Mouse (Mus musculus) spleen, adult 2 months (tissue): ENCODE measurements at regions not wholly inside any gene's neighbourhood (a gene's known extent, or its start where the extent isn't known, plus 50 kb on each side); places are given as distances from the start of the nearest gene placed in this dataset.

Experiments used
- CTCF ChIP-seq: fragments of 200-500 bp; IDR thresholded peaks from 2 replicates; pipeline ENCODE4 v1.5.1; 2011; ENCODE audit warnings: mild to moderate bottlenecking, inconsistent platforms; ENCODE audit not compliant: insufficient read depth, insufficient read length, insufficient replicate concordance; ENCODE audit errors: extremely low read depth
- POLR2A ChIP-seq: fragments of 200-500 bp; IDR thresholded peaks from 2 replicates; pipeline ENCODE4 v1.6.1; 2011; ENCODE audit warnings: low read depth, low read length, inconsistent platforms

GRCm38 (mm10) chr7:73261750-73262149 lies 113.6 kb upstream of the Rgma start:
- no peak for TF ChIP-seq POLR2A
- TF ChIP-seq CTCF = no peak
